Mouse (Mus musculus) C2C12 (cell line): ENCODE data around the gene Gnl2. TPM values are rescaled to one million over a fixed set of nuclear protein-coding genes. Genes with fewer than 3 reads are reported as not detected.

Experiments used
- H3K27me3 ChIP-seq: one replicate; pipeline ENCODE4 v1.6.1; 2011; ENCODE audit not compliant: control insufficient read depth, insufficient read depth, insufficient read length
- H3K36me3 ChIP-seq: one replicate; pipeline ENCODE4 v1.6.1; 2011; ENCODE audit not compliant: control insufficient read depth, insufficient read depth
- H3K4me3 ChIP-seq: one replicate; pipeline ENCODE4 v1.5.1; 2011; ENCODE audit warnings: mild to moderate bottlenecking, control low read depth; ENCODE audit not compliant: poor library complexity, insufficient read depth, severe bottlenecking
- H3K79me2 ChIP-seq: one replicate; pipeline ENCODE4 v1.6.1; 2011; ENCODE audit not compliant: control insufficient read depth, insufficient read depth
- H3K79me3 ChIP-seq: one replicate; pipeline ENCODE4 v1.6.1; 2011; ENCODE audit warnings: low read depth, control low read depth
- H3ac ChIP-seq: one replicate; pipeline ENCODE3; 2011; ENCODE audit warnings: low read depth; ENCODE audit not compliant: control insufficient read depth, insufficient read length
- CEBPB ChIP-seq: IDR thresholded peaks from one replicate; pipeline ENCODE4 v1.6.1; 2011; ENCODE audit warnings: low read depth, mild to moderate bottlenecking, control low read depth, moderate library complexity
- CTCF ChIP-seq: IDR thresholded peaks from one replicate; pipeline ENCODE4 v1.5.1; 2011; ENCODE audit not compliant: control insufficient read depth, insufficient read depth, insufficient read length
- FOSL1 ChIP-seq: IDR thresholded peaks from one replicate; pipeline ENCODE4 v1.8.0; 2011; ENCODE audit warnings: mild to moderate bottlenecking, low read length; ENCODE audit not compliant: poor library complexity, insufficient read depth, severe bottlenecking
- MAX ChIP-seq: IDR thresholded peaks from one replicate; pipeline ENCODE4 v1.6.1; 2011; ENCODE audit warnings: mild to moderate bottlenecking, control low read depth
- MYOD1 ChIP-seq: IDR thresholded peaks from one replicate; pipeline ENCODE4 v1.6.1; 2011; ENCODE audit warnings: low read depth; ENCODE audit not compliant: control insufficient read depth, insufficient read length
- MYOG ChIP-seq: IDR thresholded peaks from one replicate; pipeline ENCODE4 v1.6.1; 2011; ENCODE audit not compliant: control insufficient read depth, insufficient read length; ENCODE audit errors: extremely low read depth
- USF1 ChIP-seq: IDR thresholded peaks from one replicate; pipeline ENCODE4 v1.6.1; 2011; ENCODE audit warnings: low read depth, mild to moderate bottlenecking, control low read depth, moderate library complexity
- polyA plus RNA-seq: library from polyadenylated mRNA; unstranded; fragments of >200 nt; fragmentation: generic; extraction: Trizol; gene quantifications from one replicate; pipeline ENCODE4 v1.2.1, GENCODE M21; 2012; ENCODE audit warnings: missing spikeins

The Gnl2 gene
- polyA plus RNA-seq, 1 experiment = 23.2 TPM

- H3K79me2 ChIP-seq = peaks cover 24% of the 10 kb centered on the region
- H3K4me3 ChIP-seq = peak within 1 kb of the TSS; percentile 52
- H3K36me3 ChIP-seq = peaks cover 18% of the 10 kb centered on the region
- H3K27me3 ChIP-seq = no peaks in the 10 kb centered on the region
- peaks cover 15% of the 10 kb centered on the region for H3K79me3 ChIP-seq
- no peak for TF ChIP-seq MYOD1
- peak; percentile 100 for TF ChIP-seq CTCF
- TF ChIP-seq CEBPB = no peak
- peak; percentile 48 for TF ChIP-seq MAX
- no peak for TF ChIP-seq USF1
- no peak for TF ChIP-seq MYOG
- no peak for TF ChIP-seq FOSL1
- peak within 1 kb of the TSS; percentile 94 for H3ac ChIP-seq
Observed at GRCm38 (mm10) chr4:125084403-125085345, 68.3 kb downstream of the Gnl2 start, which contains the start of gene Meaf6. Gene Meaf6, plus strand, starts transcription at chr4:125085134.

GRCm38 (mm10) chr4:125085346-125085841 lies 69.0 kb downstream of the Gnl2 start:
- no peaks in the 10 kb centered on the region for H3K27me3 ChIP-seq
- H3ac ChIP-seq = peak overlapping the region; percentile 94
- H3K4me3 ChIP-seq = peak overlapping the region; percentile 52
- H3K36me3 ChIP-seq = peaks cover 25% of the 10 kb centered on the region
- TF ChIP-seq FOSL1 (no peak), CTCF (peak; percentile 0)
- peaks cover 15% of the 10 kb centered on the region for H3K79me3 ChIP-seq
- peaks cover 24% of the 10 kb centered on the region for H3K79me2 ChIP-seq

- peaks cover 38% of the 10 kb centered on the region for H3K36me3 ChIP-seq
- no peak for TF ChIP-seq FOSL1
- TF ChIP-seq MYOD1 = no peak
- H3K79me2 ChIP-seq = peaks cover 38% of the 10 kb centered on the region
- H3ac ChIP-seq = no peak overlapping the region
- H3K4me3 ChIP-seq = no peak overlapping the region
- peaks cover 11% of the 10 kb centered on the region for H3K79me3 ChIP-seq
- H3K27me3 ChIP-seq = no peaks in the 10 kb centered on the region
Observed at GRCm38 (mm10) chr4:125093031-125093430, 76.6 kb downstream of the Gnl2 start.

- no peak for TF ChIP-seq MAX
- no peak for TF ChIP-seq USF1
- no peak for TF ChIP-seq CEBPB
- no peak for TF ChIP-seq CTCF
- no peak for TF ChIP-seq MYOG
- TF ChIP-seq FOSL1 = no peak
- no peak for TF ChIP-seq MYOD1
- Histone ChIP-seq H3ac (no peak overlapping the region), H3K27me3 (no peaks in the 10 kb centered on the region), H3K79me2 (peaks cover 49% of the 10 kb centered on the region), H3K4me3 (no peak overlapping the region), H3K79me3 (peaks cover 14% of the 10 kb centered on the region), H3K36me3 (peaks cover 13% of the 10 kb centered on the region)
Observed at GRCm38 (mm10) chr4:125096066-125096465, 79.7 kb downstream of the Gnl2 start.

- peaks cover 55% of the 10 kb centered on the region for H3K79me2 ChIP-seq
Observed at GRCm38 (mm10) chr4:125097412-125097811, 81.0 kb downstream of the Gnl2 start.

GRCm38 (mm10) chr4:125099458-125099857 lies 83.1 kb downstream of the Gnl2 start:
- H3K79me3 ChIP-seq = peaks cover 15% of the 10 kb centered on the region
- H3K79me2 ChIP-seq = peaks cover 37% of the 10 kb centered on the region
- TF ChIP-seq CTCF (peak; percentile 59), CEBPB (no peak)
- H3K4me3 ChIP-seq = no peak overlapping the region
- no peak overlapping the region for H3ac ChIP-seq
- peaks cover 10% of the 10 kb centered on the region for H3K36me3 ChIP-seq
- H3K27me3 ChIP-seq = no peaks in the 10 kb centered on the region

More at GRCm38 (mm10) chr4:125097412-125097811, 81.0 kb downstream of the Gnl2 start:
- TF ChIP-seq MAX (no peak), CEBPB (no peak), MYOD1 (peak; percentile 50)
- Histone ChIP-seq H3K27me3 (no peaks in the 10 kb centered on the region), H3ac (no peak overlapping the region), H3K4me3 (no peak overlapping the region), H3K79me3 (peaks cover 17% of the 10 kb centered on the region), H3K36me3 (peaks cover 8% of the 10 kb centered on the region)
